Mouse (Mus musculus): ENCODE results near the gene Dnaja4. TPM values are rescaled to one million over a fixed set of nuclear protein-coding genes. Genes with fewer than 3 reads are reported as not detected.

Dnaja4 gene
- polyA plus RNA-seq, 1 experiment from 2014 or later, result 4.7 TPM

GRCm38 (mm10) chr9:54732122-54732521 is 33.4 kb downstream of the Dnaja4 start:
- no peak overlapping the region for H3K4me2 ChIP-seq (replicated peaks; ENCODE audit: low read depth, low read length)
- no peak overlapping the region for H3K9ac ChIP-seq (replicated peaks; ENCODE audit: low read depth, low read length)
- H3K4me1 ChIP-seq (ENCODE audit: control insufficient read depth, insufficient read depth, low read length), result peaks cover 10% of the 10 kb centered on the region
- no peaks in the 10 kb centered on the region for H3K9me3 ChIP-seq (ENCODE audit: control insufficient read depth, low read depth, low read length)
- ATAC-seq (ENCODE audit: insufficient number of reproducible peaks, insufficient read depth, low FRiP score, low read depth), result no peak
- H3K4me3 ChIP-seq (ENCODE audit: low read depth, low read length), result no peak overlapping the region
- 92% methylated on average over 2 of the region's 2 CpGs for WGBS
- no peak overlapping the region for H3K27ac ChIP-seq (ENCODE audit: low read length)
- H3K27me3 ChIP-seq (ENCODE audit: control insufficient read depth, insufficient read depth, low read length), result no peaks in the 10 kb centered on the region
- H3K36me3 ChIP-seq (ENCODE audit: control insufficient read depth, insufficient read depth, low read length), result peaks cover 21% of the 10 kb centered on the region

DNA sequence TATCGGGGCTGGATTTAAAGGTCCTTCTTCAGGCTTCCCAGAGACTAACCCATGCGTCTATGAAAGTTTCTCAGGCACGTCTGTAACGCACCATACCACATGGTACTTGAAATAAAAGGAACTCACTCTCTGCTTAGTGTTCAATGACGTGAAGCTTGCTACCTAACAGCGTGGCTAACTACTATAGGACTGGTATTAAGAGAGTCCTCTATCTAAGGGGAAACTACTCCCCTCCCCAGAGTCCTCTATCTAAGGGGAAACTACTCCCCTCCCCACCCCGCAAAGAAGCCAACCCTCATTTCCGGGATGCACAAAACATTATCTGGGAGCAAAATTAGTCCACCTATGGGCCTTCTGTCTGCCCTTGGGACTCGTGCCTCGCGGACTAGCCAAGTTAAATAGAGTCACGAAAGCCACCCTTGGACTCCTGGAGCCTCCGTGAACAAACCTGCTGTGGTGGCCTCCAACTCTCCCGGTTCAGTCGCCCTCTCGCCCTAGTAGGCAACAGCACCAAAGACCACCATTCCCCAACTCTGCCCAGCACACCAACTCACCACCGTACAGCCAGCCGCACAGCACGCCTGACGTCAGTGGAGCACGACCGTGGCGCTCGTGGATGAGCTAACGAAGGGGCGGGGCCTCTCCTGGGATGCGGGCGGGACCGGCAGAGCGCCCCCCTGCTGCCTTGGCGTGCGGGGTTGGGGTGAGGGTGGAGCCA is 35.4 kb downstream of the Dnaja4 start, which contains the start of gene Wdr61:
Wdr61 (minus strand) TSS at position 599 of the 718 bp plus-strand sequence.
- ATAC-seq (ENCODE audit: insufficient number of reproducible peaks, insufficient read depth, low FRiP score, low read depth), result peak; percentile 98
- Histone ChIP-seq H3K36me3 (ENCODE audit: control insufficient read depth, insufficient read depth, low read length) (peaks cover 5% of the 10 kb centered on the region), H3K4me2 (replicated peaks; ENCODE audit: low read depth, low read length) (peak within 1 kb of the TSS; percentile 68), H3K4me3 (ENCODE audit: low read depth, low read length) (peak within 1 kb of the TSS; percentile 78), H3K9me3 (ENCODE audit: control insufficient read depth, low read depth, low read length) (no peaks in the 10 kb centered on the region), H3K27me3 (ENCODE audit: control insufficient read depth, insufficient read depth, low read length) (no peaks in the 10 kb centered on the region), H3K9ac (replicated peaks; ENCODE audit: low read depth, low read length) (peak within 1 kb of the TSS; percentile 85), H3K27ac (ENCODE audit: low read length) (no peak within 1 kb of the TSS; the same call in 1 of the 2 replicates), H3K4me1 (ENCODE audit: control insufficient read depth, insufficient read depth, low read length) (peaks cover 10% of the 10 kb centered on the region)
- WGBS, result 2% methylated on average over 32 of the region's 32 CpGs

GRCm38 (mm10) chr9:54734639-54735252 is 36.1 kb downstream of the Dnaja4 start:
- no peak overlapping the region for H3K9ac ChIP-seq (replicated peaks; ENCODE audit: low read depth, low read length)

DNA sequence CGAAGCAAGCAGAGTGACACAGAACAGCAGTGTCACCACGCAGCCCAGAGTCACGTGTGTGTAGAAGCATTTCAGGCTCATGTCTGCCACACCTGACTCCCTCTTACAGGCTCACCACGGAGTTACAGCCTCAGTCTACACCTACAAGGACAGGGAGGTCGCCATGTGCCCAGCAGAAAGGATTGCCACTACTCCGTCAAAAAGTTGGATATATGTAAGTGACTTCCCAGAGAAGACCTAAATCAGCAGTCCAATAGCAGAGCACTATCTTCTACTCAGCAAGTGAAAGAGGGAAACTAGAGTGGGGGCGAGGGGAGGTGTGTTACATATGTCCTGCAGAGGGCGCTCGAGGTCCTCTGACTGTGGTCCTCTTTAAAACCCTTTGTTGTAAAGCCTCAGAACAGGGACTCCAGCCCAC is 37.6 kb downstream of the Dnaja4 start:
- no peak for ATAC-seq (ENCODE audit: insufficient number of reproducible peaks, insufficient read depth, low FRiP score, low read depth)
- Histone ChIP-seq H3K9me3 (ENCODE audit: control insufficient read depth, low read depth, low read length) (no peaks in the 10 kb centered on the region), H3K27ac (ENCODE audit: low read length) (no peak overlapping the region), H3K27me3 (ENCODE audit: control insufficient read depth, insufficient read depth, low read length) (no peaks in the 10 kb centered on the region), H3K36me3 (ENCODE audit: control insufficient read depth, insufficient read depth, low read length) (no peaks in the 10 kb centered on the region), H3K9ac (replicated peaks; ENCODE audit: low read depth, low read length) (no peak overlapping the region), H3K4me2 (replicated peaks; ENCODE audit: low read depth, low read length) (no peak overlapping the region), H3K4me1 (ENCODE audit: control insufficient read depth, insufficient read depth, low read length) (peaks cover 10% of the 10 kb centered on the region), H3K4me3 (ENCODE audit: low read depth, low read length) (no peak overlapping the region)
- WGBS, result 24% methylated on average over 9 of the region's 9 CpGs

More at GRCm38 (mm10) chr9:54734639-54735252, 36.1 kb downstream of the Dnaja4 start:
- 21% methylated on average over 11 of the region's 11 CpGs for WGBS
- peak overlapping the region; percentile 78 for H3K4me3 ChIP-seq (ENCODE audit: low read depth, low read length)
- no peak overlapping the region for H3K27ac ChIP-seq (ENCODE audit: low read length)
- H3K9me3 ChIP-seq (ENCODE audit: control insufficient read depth, low read depth, low read length), result no peaks in the 10 kb centered on the region
- peak overlapping the region; percentile 37; the same call in 1 of the 2 replicates for H3K4me2 ChIP-seq (replicated peaks; ENCODE audit: low read depth, low read length)
- H3K27me3 ChIP-seq (ENCODE audit: control insufficient read depth, insufficient read depth, low read length), result no peaks in the 10 kb centered on the region
- no peak for ATAC-seq (ENCODE audit: insufficient number of reproducible peaks, insufficient read depth, low FRiP score, low read depth)
- peaks cover 10% of the 10 kb centered on the region for H3K4me1 ChIP-seq (ENCODE audit: control insufficient read depth, insufficient read depth, low read length)
- H3K36me3 ChIP-seq (ENCODE audit: control insufficient read depth, insufficient read depth, low read length), result no peaks in the 10 kb centered on the region; the same call in 1 of the 2 replicates

GRCm38 (mm10) chr9:54738376-54738775 is 39.7 kb downstream of the Dnaja4 start:
- WGBS, result 26% methylated on average over 3 of the region's 3 CpGs
- ATAC-seq (ENCODE audit: insufficient number of reproducible peaks, insufficient read depth, low FRiP score, low read depth), result no peak
- H3K9ac ChIP-seq (replicated peaks; ENCODE audit: low read depth, low read length), result no peak overlapping the region

GRCm38 (mm10) chr9:54743891-54744290 is 45.2 kb downstream of the Dnaja4 start:
- H3K27ac ChIP-seq (ENCODE audit: low read length), result no peak overlapping the region
- no peaks in the 10 kb centered on the region for H3K4me1 ChIP-seq (ENCODE audit: control insufficient read depth, insufficient read depth, low read length)
- ATAC-seq (ENCODE audit: insufficient number of reproducible peaks, insufficient read depth, low FRiP score, low read depth), result no peak
- no peaks in the 10 kb centered on the region for H3K9me3 ChIP-seq (ENCODE audit: control insufficient read depth, low read depth, low read length)
- H3K9ac ChIP-seq (replicated peaks; ENCODE audit: low read depth, low read length), result no peak overlapping the region
- no peak overlapping the region for H3K4me2 ChIP-seq (replicated peaks; ENCODE audit: low read depth, low read length)
- no peaks in the 10 kb centered on the region for H3K27me3 ChIP-seq (ENCODE audit: control insufficient read depth, insufficient read depth, low read length)
- no peaks in the 10 kb centered on the region for H3K36me3 ChIP-seq (ENCODE audit: control insufficient read depth, insufficient read depth, low read length)
- H3K4me3 ChIP-seq (ENCODE audit: low read depth, low read length), result no peak overlapping the region
- WGBS, result 81% methylated on average over 4 of the region's 4 CpGs

More at GRCm38 (mm10) chr9:54738376-54738775, 39.7 kb downstream of the Dnaja4 start:
- H3K27ac ChIP-seq (ENCODE audit: low read length), result no peak overlapping the region
- no peak overlapping the region for H3K4me3 ChIP-seq (ENCODE audit: low read depth, low read length)
- H3K27me3 ChIP-seq (ENCODE audit: control insufficient read depth, insufficient read depth, low read length), result no peaks in the 10 kb centered on the region
- no peaks in the 10 kb centered on the region for H3K9me3 ChIP-seq (ENCODE audit: control insufficient read depth, low read depth, low read length)
- H3K36me3 ChIP-seq (ENCODE audit: control insufficient read depth, insufficient read depth, low read length), result no peaks in the 10 kb centered on the region
- no peak overlapping the region for H3K4me2 ChIP-seq (replicated peaks; ENCODE audit: low read depth, low read length)
- H3K4me1 ChIP-seq (ENCODE audit: control insufficient read depth, insufficient read depth, low read length), result peaks cover 3% of the 10 kb centered on the region

GRCm38 (mm10) chr9:54745740-54746370 is 47.2 kb downstream of the Dnaja4 start:
- H3K27ac ChIP-seq (ENCODE audit: low read length), result no peak overlapping the region
- H3K27me3 ChIP-seq (ENCODE audit: control insufficient read depth, insufficient read depth, low read length), result no peaks in the 10 kb centered on the region
- WGBS, result 23% methylated on average over 13 of the region's 13 CpGs
- H3K36me3 ChIP-seq (ENCODE audit: control insufficient read depth, insufficient read depth, low read length), result no peaks in the 10 kb centered on the region
- H3K4me2 ChIP-seq (replicated peaks; ENCODE audit: low read depth, low read length), result no peak overlapping the region
- H3K4me1 ChIP-seq (ENCODE audit: control insufficient read depth, insufficient read depth, low read length), result no peaks in the 10 kb centered on the region
- ATAC-seq (ENCODE audit: insufficient number of reproducible peaks, insufficient read depth, low FRiP score, low read depth), result 0 out of 2 replicates have a peak, but pooled peaks have one; percentile 23
- H3K9ac ChIP-seq (replicated peaks; ENCODE audit: low read depth, low read length), result no peak overlapping the region
- no peak overlapping the region for H3K4me3 ChIP-seq (ENCODE audit: low read depth, low read length)
- no peaks in the 10 kb centered on the region for H3K9me3 ChIP-seq (ENCODE audit: control insufficient read depth, low read depth, low read length)

DNA sequence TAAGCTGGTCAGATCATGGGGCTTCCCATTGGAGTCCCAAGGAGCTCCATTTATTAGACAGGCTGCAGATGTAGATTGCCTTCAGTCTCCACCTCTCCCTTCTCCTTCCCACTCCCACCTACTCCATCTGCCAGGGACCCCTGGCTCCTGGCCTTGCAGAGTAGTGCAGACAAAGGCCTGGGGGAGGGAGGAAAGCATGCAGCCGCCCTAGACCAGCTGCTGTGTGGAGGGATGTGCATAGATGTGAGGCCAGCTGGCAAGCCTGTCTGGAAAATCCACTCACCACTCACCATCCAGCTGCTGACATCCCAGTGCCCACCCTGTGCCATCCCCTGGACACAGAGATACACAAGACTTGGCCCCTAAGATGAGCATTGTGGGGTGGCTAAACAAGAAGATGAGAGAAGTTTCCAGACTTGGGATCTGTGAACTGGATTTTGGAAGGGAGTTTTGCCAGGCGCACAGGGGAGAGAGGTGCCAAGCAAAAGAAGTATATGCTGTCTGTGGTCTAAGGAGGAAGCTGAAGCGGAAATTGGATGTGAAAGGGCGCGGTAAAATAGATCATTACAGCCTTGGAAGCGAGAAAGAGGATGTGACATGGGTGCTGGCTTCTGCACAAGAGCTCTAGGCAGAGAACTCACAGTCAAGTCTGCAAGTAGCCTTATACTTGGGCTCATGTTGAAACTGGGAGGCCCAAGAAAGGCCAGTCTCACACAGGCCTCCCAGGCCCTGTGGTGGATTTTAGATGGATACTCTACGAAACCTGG is 51.7 kb downstream of the Dnaja4 start:
- no peaks in the 10 kb centered on the region for H3K27me3 ChIP-seq (ENCODE audit: control insufficient read depth, insufficient read depth, low read length)
- H3K4me2 ChIP-seq (replicated peaks; ENCODE audit: low read depth, low read length), result no peak overlapping the region
- no peaks in the 10 kb centered on the region for H3K4me1 ChIP-seq (ENCODE audit: control insufficient read depth, insufficient read depth, low read length)
- no peak overlapping the region for H3K27ac ChIP-seq (ENCODE audit: low read length)
- H3K4me3 ChIP-seq (ENCODE audit: low read depth, low read length), result no peak overlapping the region
- no peaks in the 10 kb centered on the region for H3K36me3 ChIP-seq (ENCODE audit: control insufficient read depth, insufficient read depth, low read length)
- H3K9me3 ChIP-seq (ENCODE audit: control insufficient read depth, low read depth, low read length), result no peaks in the 10 kb centered on the region
- H3K9ac ChIP-seq (replicated peaks; ENCODE audit: low read depth, low read length), result no peak overlapping the region
- WGBS, result 78% methylated on average over 7 of the region's 7 CpGs
- no peak for ATAC-seq (ENCODE audit: insufficient number of reproducible peaks, insufficient read depth, low FRiP score, low read depth)
